Mouse (Mus musculus): ENCODE measurements around the gene Eef1e1. TPM values are rescaled to one million over a fixed set of nuclear protein-coding genes. Genes with fewer than 3 reads are reported as not detected.

The Eef1e1 gene
- total RNA-seq, 2 experiments from 2014 or later = 1.9 to 5.3 TPM

Other genes with a start within 250 kb of the Eef1e1 start
- gene Txndc5, start 130.2 kb downstream of the Eef1e1 start, total RNA-seq (2015; ENCODE audit: low replicate concordance) = 9.4 and 20.2 TPM in 2 replicates
- 7.9 and 9.7 TPM in 2 replicates for gene Txndc5, start 130.2 kb downstream of the Eef1e1 start, total RNA-seq (2017; ENCODE audit: low replicate concordance)
- 0.38 and 1.3 TPM in 2 replicates for gene Bloc1s5, start 23.9 kb downstream of the Eef1e1 start, total RNA-seq (2015; ENCODE audit: low replicate concordance)
- gene Bloc1s5, start 23.9 kb downstream of the Eef1e1 start, total RNA-seq (2017; ENCODE audit: low replicate concordance) = 3.2 and 11.2 TPM in 2 replicates

All from erythroblast, adult 5-6 weeks (primary cell).